ENCODE assay signal across 19 mouse cellular contexts in the genomic region with DNA sequence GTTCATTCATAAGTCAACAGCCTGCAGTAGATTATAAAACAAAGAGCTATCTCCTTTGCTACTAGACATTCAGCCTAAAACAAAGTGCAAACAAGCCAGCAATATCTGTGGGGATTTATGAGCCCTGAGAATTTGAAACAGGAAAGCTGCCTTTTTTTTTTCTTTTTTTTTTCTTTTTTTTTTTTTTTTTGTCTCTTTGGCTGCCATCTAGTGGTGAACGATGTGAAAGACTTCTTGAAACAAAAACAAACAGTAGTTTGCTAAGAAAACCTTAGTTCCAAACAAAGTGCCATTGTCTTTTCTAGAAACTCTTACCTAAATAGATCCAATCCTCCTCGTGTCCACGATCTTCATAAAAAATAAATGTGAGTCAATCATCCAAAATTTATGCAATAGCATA.
DNase-seq lines count a peak whose midpoint lies in the region; ATAC-seq and TF ChIP-seq lines count a peak whose summit lies in the region.
"Had no signal": no experiment of that assay in that cellular context is flagged by ENCODE, and none has a peak within 500 bp of the region (broad histone marks: within the 10 kb centered on the region; RNA-seq: fewer than 3 reads in every experiment).

No protein-coding gene starts in this region.

- no peak for TF ChIP-seq POLR2A in thymus, adult 2 months (IDR thresholded peaks at IDR 0.05; ENCODE audit: control insufficient read depth, extremely low read depth, insufficient read depth, low read length, poor library complexity)

- no peak overlapping the region for H3K4me2 ChIP-seq in hindbrain, postnatal 0 days (ENCODE audit: low read depth, low read length)
- no peak overlapping the region for H3K4me2 ChIP-seq in hindbrain, embryonic 13.5 days
- no peak overlapping the region for H3K4me2 ChIP-seq in midbrain, postnatal 0 days (ENCODE audit: low read depth, low read length, poor library complexity, severe bottlenecking)
- H3K4me2 ChIP-seq in midbrain, embryonic 15.5 days: no peak overlapping the region
- H3K4me2 ChIP-seq in stomach, postnatal 0 days (replicated peaks; ENCODE audit: low read depth): no peak overlapping the region
- H3K4me2 ChIP-seq: embryonic facial prominence, embryonic 13.5 days; heart, embryonic 11.5 days; hindbrain, embryonic 15.5 days; kidney, embryonic 15.5 days; liver, embryonic 15.5 days; neural tube, embryonic 15.5 days had no signal

- H3K9ac ChIP-seq in hindbrain, postnatal 0 days (replicated peaks; ENCODE audit: low read length): no peak overlapping the region
- H3K9ac ChIP-seq in hindbrain, embryonic 13.5 days: no peak overlapping the region
- no peak overlapping the region for H3K9ac ChIP-seq in midbrain, postnatal 0 days (replicated peaks; ENCODE audit: low read length, poor library complexity, severe bottlenecking)
- H3K9ac ChIP-seq in midbrain, embryonic 15.5 days: no peak overlapping the region
- H3K9ac ChIP-seq in stomach, postnatal 0 days (ENCODE audit: low read length): no peak overlapping the region
- H3K9ac ChIP-seq: embryonic facial prominence, embryonic 13.5 days; hindbrain, embryonic 15.5 days; kidney, embryonic 15.5 days; liver, embryonic 15.5 days; neural tube, embryonic 15.5 days had no signal

- no peaks in the 10 kb centered on the region for H3K27me3 ChIP-seq in hindbrain, postnatal 0 days (ENCODE audit: insufficient read depth, low read length)
- no peaks in the 10 kb centered on the region for H3K27me3 ChIP-seq in hindbrain, embryonic 13.5 days
- H3K27me3 ChIP-seq in midbrain, postnatal 0 days (ENCODE audit: insufficient read depth, low read length): no peaks in the 10 kb centered on the region
- H3K27me3 ChIP-seq in midbrain, embryonic 15.5 days (replicated peaks): no peaks in the 10 kb centered on the region
- no peaks in the 10 kb centered on the region for H3K27me3 ChIP-seq in stomach, postnatal 0 days (ENCODE audit: control insufficient read depth, insufficient read depth, low read length)
- no peaks in the 10 kb centered on the region for H3K27me3 ChIP-seq in thymus, adult 2 months (ENCODE audit: control insufficient read depth, insufficient read depth, low read length)
- H3K27me3 ChIP-seq: embryonic facial prominence, embryonic 13.5 days; hindbrain, embryonic 15.5 days; kidney, embryonic 15.5 days; liver, embryonic 15.5 days; neural tube, embryonic 15.5 days had no signal

- DNase-seq in embryo, embryonic 10.5 days (ENCODE audit: low spot score): peak; percentile 33
- no peak for DNase-seq in embryo, embryonic 9.5 days (ENCODE audit: extremely low spot score)
- peak; percentile 22 for DNase-seq in hindbrain, postnatal 0 days (ENCODE audit: low spot score)
- peak; percentile 11 for DNase-seq in midbrain, postnatal 0 days (ENCODE audit: low spot score)
- no peak for DNase-seq in stomach, postnatal 0 days (ENCODE audit: low spot score)
- no peak for DNase-seq in thymus, adult 2 months
- DNase-seq: cerebellum, adult 18-20 months; gastrocnemius, postnatal 14 days; layer of hippocampus, adult 9-11 months; left cerebral cortex, postnatal 4 days had no signal

- no peaks in the 10 kb centered on the region for H3K9me3 ChIP-seq in hindbrain, postnatal 0 days (ENCODE audit: low read length)
- no peaks in the 10 kb centered on the region for H3K9me3 ChIP-seq in hindbrain, embryonic 13.5 days
- no peaks in the 10 kb centered on the region for H3K9me3 ChIP-seq in midbrain, postnatal 0 days (ENCODE audit: low read length)
- no peaks in the 10 kb centered on the region for H3K9me3 ChIP-seq in midbrain, embryonic 15.5 days
- no peaks in the 10 kb centered on the region for H3K9me3 ChIP-seq in stomach, postnatal 0 days (ENCODE audit: control insufficient read depth, low read length)
- H3K9me3 ChIP-seq: embryonic facial prominence, embryonic 13.5 days; forebrain, embryonic 10.5 days; hindbrain, embryonic 15.5 days; kidney, embryonic 15.5 days; liver, embryonic 15.5 days; neural tube, embryonic 15.5 days had no signal

- WGBS in hindbrain, postnatal 0 days: 9% methylated on average over 3 of the region's 3 CpGs
- 10% methylated on average over 3 of the region's 3 CpGs for WGBS in hindbrain, embryonic 13.5 days
- 11% methylated on average over 3 of the region's 3 CpGs for WGBS in midbrain, postnatal 0 days
- WGBS in midbrain, embryonic 15.5 days: 4% methylated on average over 3 of the region's 3 CpGs
- WGBS in stomach, postnatal 0 days: 9% methylated on average over 3 of the region's 3 CpGs
- WGBS in thymus, adult 2 months: 12% methylated on average over 3 of the region's 3 CpGs

- no peaks in the 10 kb centered on the region for H3K36me3 ChIP-seq in hindbrain, postnatal 0 days (ENCODE audit: insufficient read depth, low read length)
- no peaks in the 10 kb centered on the region for H3K36me3 ChIP-seq in hindbrain, embryonic 13.5 days
- no peaks in the 10 kb centered on the region for H3K36me3 ChIP-seq in midbrain, postnatal 0 days (ENCODE audit: insufficient read depth, low read length)
- no peaks in the 10 kb centered on the region for H3K36me3 ChIP-seq in midbrain, embryonic 15.5 days (replicated peaks)
- no peaks in the 10 kb centered on the region for H3K36me3 ChIP-seq in stomach, postnatal 0 days (ENCODE audit: control insufficient read depth, insufficient read depth, low read length)
- H3K36me3 ChIP-seq in thymus, adult 2 months (ENCODE audit: control insufficient read depth, insufficient read depth, low read length): no peaks in the 10 kb centered on the region
- H3K36me3 ChIP-seq: embryonic facial prominence, embryonic 13.5 days; forebrain, embryonic 10.5 days; hindbrain, embryonic 15.5 days; kidney, embryonic 15.5 days; liver, embryonic 15.5 days; neural tube, embryonic 15.5 days had no signal

- H3K27ac ChIP-seq in hindbrain, postnatal 0 days: no peak overlapping the region
- no peak overlapping the region for H3K27ac ChIP-seq in hindbrain, embryonic 13.5 days
- H3K27ac ChIP-seq in midbrain, postnatal 0 days (ENCODE audit: low read depth, low read length): no peak overlapping the region
- no peak overlapping the region for H3K27ac ChIP-seq in midbrain, embryonic 15.5 days
- no peak overlapping the region for H3K27ac ChIP-seq in stomach, postnatal 0 days (replicated peaks)
- H3K27ac ChIP-seq in thymus, adult 2 months (ENCODE audit: control insufficient read depth, insufficient read depth, low read length): no peak overlapping the region
- H3K27ac ChIP-seq: embryonic facial prominence, embryonic 13.5 days; forebrain, embryonic 10.5 days; hindbrain, embryonic 15.5 days; kidney, embryonic 15.5 days; liver, embryonic 15.5 days; neural tube, embryonic 15.5 days had no signal

- peak; percentile 50 for TF ChIP-seq CTCF in hindbrain, postnatal 0 days (IDR thresholded peaks at IDR 0.05; ENCODE audit: low read depth)
- TF ChIP-seq CTCF in midbrain, postnatal 0 days (IDR thresholded peaks at IDR 0.05): peak; percentile 65
- peak; percentile 60 for TF ChIP-seq CTCF in stomach, postnatal 0 days (IDR thresholded peaks at IDR 0.05; ENCODE audit: low read depth)
- TF ChIP-seq CTCF in thymus, adult 2 months (IDR thresholded peaks at IDR 0.05; ENCODE audit: borderline replicate concordance, control insufficient read depth, extremely low read depth, insufficient read depth, low read length, poor library complexity): no peak

- no peak overlapping the region for H3K4me3 ChIP-seq in hindbrain, postnatal 0 days (ENCODE audit: low read length)
- H3K4me3 ChIP-seq in hindbrain, embryonic 13.5 days: no peak overlapping the region
- no peak overlapping the region for H3K4me3 ChIP-seq in midbrain, postnatal 0 days (ENCODE audit: low read depth, low read length)
- H3K4me3 ChIP-seq in midbrain, embryonic 15.5 days: no peak overlapping the region
- no peak overlapping the region for H3K4me3 ChIP-seq in stomach, postnatal 0 days (ENCODE audit: low read depth, low read length)
- no peak overlapping the region for H3K4me3 ChIP-seq in thymus, adult 2 months (ENCODE audit: control insufficient read depth, insufficient read depth, low read length)
- H3K4me3 ChIP-seq: embryonic facial prominence, embryonic 13.5 days; forebrain, embryonic 10.5 days; hindbrain, embryonic 15.5 days; kidney, embryonic 15.5 days; liver, embryonic 15.5 days; neural tube, embryonic 15.5 days had no signal

- H3K4me1 ChIP-seq in hindbrain, postnatal 0 days (ENCODE audit: insufficient read depth, low read length): no peaks in the 10 kb centered on the region
- no peaks in the 10 kb centered on the region for H3K4me1 ChIP-seq in hindbrain, embryonic 13.5 days (replicated peaks)
- no peaks in the 10 kb centered on the region for H3K4me1 ChIP-seq in midbrain, postnatal 0 days (ENCODE audit: insufficient read depth, low read length)
- H3K4me1 ChIP-seq in midbrain, embryonic 15.5 days: no peaks in the 10 kb centered on the region
- H3K4me1 ChIP-seq in stomach, postnatal 0 days (replicated peaks; ENCODE audit: control insufficient read depth, insufficient read depth): no peaks in the 10 kb centered on the region
- no peaks in the 10 kb centered on the region for H3K4me1 ChIP-seq in thymus, adult 2 months (replicated peaks; ENCODE audit: control insufficient read depth, insufficient read depth, low read length)
- H3K4me1 ChIP-seq: embryonic facial prominence, embryonic 13.5 days; forebrain, embryonic 10.5 days; hindbrain, embryonic 15.5 days; kidney, embryonic 15.5 days; liver, embryonic 15.5 days; neural tube, embryonic 15.5 days had no signal

- TF ChIP-seq EP300 in stomach, postnatal 0 days (optimal IDR thresholded peaks at IDR 0.05): no peak

- no peak for ATAC-seq in hindbrain, postnatal 0 days
- no peak for ATAC-seq in hindbrain, embryonic 13.5 days (ENCODE audit: low FRiP score)
- no peak for ATAC-seq in midbrain, postnatal 0 days (ENCODE audit: low FRiP score)
- ATAC-seq in midbrain, embryonic 15.5 days (replicated peaks): no peak
- no peak for ATAC-seq in stomach, postnatal 0 days (ENCODE audit: low FRiP score, low TSS enrichment)

Comparison
In these comparisons a context has a peak if more than half of its experiments do, and no peak if none do; other contexts are left out.
1. DNase-seq: peak in embryo, embryonic 10.5 days (single experiment), hindbrain, postnatal 0 days (single experiment) and midbrain, postnatal 0 days (single experiment); none in embryo, embryonic 9.5 days (single experiment), stomach, postnatal 0 days (single experiment) and thymus, adult 2 months (single experiment).